Mouse (Mus musculus) E14TG2a.4 (cell line): ENCODE data around the gene Tiam1.
A peak's percentile ranks its signal among the peaks of the same experiment; 100 is the strongest.

Experiments
- H3K27me3 ChIP-seq: 2 replicates; pipeline ENCODE4 v1.6.1; 2014; ENCODE audit warnings: low read length, control low read depth; ENCODE audit not compliant: insufficient read depth
- H3K36me3 ChIP-seq: 2 replicates; pipeline ENCODE4 v1.6.1; 2014; ENCODE audit warnings: low read length, control low read depth; ENCODE audit not compliant: insufficient read depth
- H3K4me1 ChIP-seq: replicated peaks from 2 replicates; pipeline ENCODE4 v1.6.1; 2014; ENCODE audit warnings: low read depth, low read length, control low read depth
- H3K4me3 ChIP-seq: replicated peaks from 2 replicates; pipeline ENCODE4 v1.5.1; 2014; ENCODE audit warnings: mild to moderate bottlenecking, low read length
- H3K9me3 ChIP-seq: 2 replicates; pipeline ENCODE4 v1.6.1; 2014; ENCODE audit warnings: low read length, control low read depth
- CTCF ChIP-seq: conservative IDR thresholded peaks from 2 replicates; pipeline ENCODE4 v1.5.1; 2014; ENCODE audit warnings: low read length
- NANOG ChIP-seq: IDR thresholded peaks from 2 replicates; pipeline ENCODE4 v1.6.1; 2014; ENCODE audit warnings: borderline replicate concordance, low read length, mixed read lengths
- POU5F1 ChIP-seq: IDR thresholded peaks from 2 replicates; pipeline ENCODE4 v1.6.1; 2014; ENCODE audit warnings: low read length, borderline replicate concordance

Gene Tiam1

GRCm38 (mm10) chr16:89827496-89828125 lies 316.0 kb downstream of the Tiam1 start:
- H3K4me3 ChIP-seq: no peak overlapping the region
- peaks cover 36% of the 10 kb centered on the region for H3K4me1 ChIP-seq
- TF ChIP-seq POU5F1: no peak
- TF ChIP-seq NANOG: no peak
- TF ChIP-seq CTCF: no peak

GRCm38 (mm10) chr16:89825875-89826274 lies 317.7 kb downstream of the Tiam1 start:
- peaks cover 56% of the 10 kb centered on the region for H3K36me3 ChIP-seq
- H3K4me3 ChIP-seq: no peak overlapping the region
- no peaks in the 10 kb centered on the region for H3K9me3 ChIP-seq
- no peaks in the 10 kb centered on the region for H3K27me3 ChIP-seq
- H3K4me1 ChIP-seq: peaks cover 22% of the 10 kb centered on the region
- TF ChIP-seq POU5F1 (no peak), CTCF (no peak), NANOG (no peak)

More at GRCm38 (mm10) chr16:89827496-89828125, 316.0 kb downstream of the Tiam1 start:
- no peaks in the 10 kb centered on the region for H3K27me3 ChIP-seq
- H3K36me3 ChIP-seq: peaks cover 52% of the 10 kb centered on the region
- H3K9me3 ChIP-seq: no peaks in the 10 kb centered on the region

- H3K4me3 ChIP-seq: no peak overlapping the region
- H3K4me1 ChIP-seq: peaks cover 20% of the 10 kb centered on the region
- TF ChIP-seq CTCF (no peak), POU5F1 (no peak), NANOG (no peak)
- H3K27me3 ChIP-seq: peaks cover 4% of the 10 kb centered on the region; the same call in 1 of the 2 replicates
- H3K36me3 ChIP-seq: peaks cover 42% of the 10 kb centered on the region
- no peaks in the 10 kb centered on the region for H3K9me3 ChIP-seq
Observed at GRCm38 (mm10) chr16:89822882-89823281, 320.7 kb downstream of the Tiam1 start.

GRCm38 (mm10) chr16:89818661-89819060 lies 324.9 kb downstream of the Tiam1 start:
- peaks cover 35% of the 10 kb centered on the region for H3K36me3 ChIP-seq
- peaks cover 4% of the 10 kb centered on the region; the same call in 1 of the 2 replicates for H3K27me3 ChIP-seq
- peaks cover 48% of the 10 kb centered on the region for H3K4me1 ChIP-seq
- TF ChIP-seq POU5F1: no peak
- no peak for TF ChIP-seq NANOG
- TF ChIP-seq CTCF: no peak
- no peak overlapping the region for H3K4me3 ChIP-seq
- H3K9me3 ChIP-seq: no peaks in the 10 kb centered on the region

- peaks cover 48% of the 10 kb centered on the region for H3K4me1 ChIP-seq
- peak overlapping the region; percentile 55 for H3K4me3 ChIP-seq
- peaks cover 4% of the 10 kb centered on the region; the same call in 1 of the 2 replicates for H3K27me3 ChIP-seq
- TF ChIP-seq POU5F1: no peak
- TF ChIP-seq CTCF: no peak
- no peak for TF ChIP-seq NANOG
- peaks cover 41% of the 10 kb centered on the region for H3K36me3 ChIP-seq
- no peaks in the 10 kb centered on the region for H3K9me3 ChIP-seq
Observed at GRCm38 (mm10) chr16:89817861-89818630, 325.5 kb downstream of the Tiam1 start.

- Histone ChIP-seq H3K9me3 (no peaks in the 10 kb centered on the region), H3K4me1 (peaks cover 48% of the 10 kb centered on the region), H3K4me3 (0 out of 2 replicates have a peak overlapping the region, but pooled peaks have one; percentile 17), H3K27me3 (peaks cover 4% of the 10 kb centered on the region; the same call in 1 of the 2 replicates), H3K36me3 (peaks cover 48% of the 10 kb centered on the region)
- no peak for TF ChIP-seq CTCF
- no peak for TF ChIP-seq POU5F1
- no peak for TF ChIP-seq NANOG
Observed at GRCm38 (mm10) chr16:89817301-89817700, 326.3 kb downstream of the Tiam1 start.

- Histone ChIP-seq H3K36me3 (peaks cover 48% of the 10 kb centered on the region), H3K9me3 (no peaks in the 10 kb centered on the region), H3K4me1 (peaks cover 48% of the 10 kb centered on the region), H3K4me3 (no peak overlapping the region), H3K27me3 (peaks cover 4% of the 10 kb centered on the region; the same call in 1 of the 2 replicates)
- TF ChIP-seq NANOG (no peak), CTCF (no peak), POU5F1 (no peak)
Observed at GRCm38 (mm10) chr16:89816506-89817172, 326.9 kb downstream of the Tiam1 start.

- H3K27me3 ChIP-seq: peaks cover 4% of the 10 kb centered on the region; the same call in 1 of the 2 replicates
- peaks cover 48% of the 10 kb centered on the region for H3K4me1 ChIP-seq
Observed at GRCm38 (mm10) chr16:89813536-89813935, 330.0 kb downstream of the Tiam1 start.

More at GRCm38 (mm10) chr16:89813536-89813935, 330.0 kb downstream of the Tiam1 start:
- Histone ChIP-seq H3K9me3 (no peaks in the 10 kb centered on the region), H3K4me3 (no peak overlapping the region), H3K36me3 (peaks cover 54% of the 10 kb centered on the region)
- TF ChIP-seq NANOG (no peak), CTCF (no peak), POU5F1 (no peak)
